Mouse (Mus musculus) layer of hippocampus, adult 8-10 months (tissue): ENCODE results near the gene Ppp1r18. TPM values are rescaled to one million over a fixed set of nuclear protein-coding genes. Genes with fewer than 3 reads are reported as not detected.
"Not testable (repeated sequence)": the region's sequence is repeated elsewhere in the genome, so short reads cannot be mapped to it uniquely, and the experiment has no call there.

Experiments
- DNase-seq, 2 experiments: peaks; one replicate each; pipeline ENCODE4 v3.0.0; 2022; ENCODE audit warnings: low spot score in 2 of 2
- total RNA-seq, 4 experiments: library from RNA; stranded (reverse); gene quantifications; 2 replicates each; pipeline ENCODE4 v1.2.4; 2022

Gene Ppp1r18
- total RNA-seq, 4 experiments from 2014 or later: 6.5 to 19.5 (median 12.8) TPM

DNA sequence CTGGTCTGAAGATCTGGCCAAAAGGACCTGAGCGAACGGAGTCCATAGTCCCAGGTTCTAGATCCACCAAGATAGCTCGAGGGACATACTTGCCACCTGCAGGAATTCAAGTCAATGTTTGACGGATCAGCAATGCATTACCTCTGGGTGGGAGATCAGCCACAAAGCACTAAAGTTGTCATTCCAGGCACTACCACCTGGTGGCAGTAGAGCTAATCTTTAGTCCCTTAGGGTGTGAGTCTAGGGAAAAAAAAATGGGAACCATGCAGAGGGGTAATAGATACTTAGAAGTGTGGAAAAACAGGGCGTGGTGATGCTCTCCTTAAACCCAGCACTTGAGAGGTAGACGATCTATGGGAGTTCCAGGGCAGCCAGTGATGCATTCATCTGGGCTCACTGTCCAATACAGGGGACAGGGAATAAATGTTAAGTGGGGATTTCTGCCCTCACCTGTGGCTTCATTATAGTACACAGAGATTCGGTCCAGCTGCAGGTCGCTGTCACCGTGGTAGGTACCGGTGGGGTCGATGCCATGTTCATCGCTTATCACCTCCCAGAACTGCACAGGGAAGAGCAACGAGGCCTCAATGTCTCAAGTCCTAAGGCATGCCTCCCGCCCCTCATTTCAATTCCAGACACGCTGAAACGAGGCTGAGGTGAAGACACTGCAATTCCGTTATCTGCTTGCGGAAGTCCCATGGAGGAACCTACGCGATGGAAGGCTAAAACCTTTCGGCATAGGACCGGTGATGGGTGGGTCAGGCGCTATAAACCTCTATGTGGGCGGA is 29.0 kb upstream of the Ppp1r18 start:
- peak in 1 of 2 experiments; percentile 92 for DNase-seq

GRCm38 (mm10) chr17:35836991-35837422 is 28.4 kb upstream of the Ppp1r18 start:
- DNase-seq: peak in 1 of 2 experiments; percentile 72

DNA sequence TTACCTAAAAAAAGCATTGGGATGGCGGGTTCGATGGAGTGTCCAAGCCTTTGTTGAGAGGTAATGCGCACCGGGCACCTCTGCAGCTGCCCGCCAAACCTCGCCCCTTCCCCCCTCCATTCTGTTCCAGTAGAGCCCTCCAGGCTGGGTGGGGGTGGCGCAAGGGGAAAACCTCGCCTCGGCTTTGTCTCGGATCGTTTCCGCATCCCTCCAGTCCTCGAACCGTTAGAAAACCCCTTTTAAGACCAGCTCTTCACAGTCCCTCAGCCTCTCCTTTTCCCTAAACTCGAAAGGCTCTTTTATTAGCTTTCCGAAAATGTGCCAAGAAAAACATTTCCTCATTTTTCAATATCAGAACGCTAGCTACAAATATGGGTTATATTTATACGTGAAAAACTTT is 27.9 kb upstream of the Ppp1r18 start:
- no peak for DNase-seq

- peak; percentile 96 for DNase-seq
Measured at GRCm38 (mm10) chr17:35838122-35838544, 27.3 kb upstream of the Ppp1r18 start, which contains the start of gene Tubb5. Gene Tubb5 (minus strand): TSS chr17:35838306.

DNA sequence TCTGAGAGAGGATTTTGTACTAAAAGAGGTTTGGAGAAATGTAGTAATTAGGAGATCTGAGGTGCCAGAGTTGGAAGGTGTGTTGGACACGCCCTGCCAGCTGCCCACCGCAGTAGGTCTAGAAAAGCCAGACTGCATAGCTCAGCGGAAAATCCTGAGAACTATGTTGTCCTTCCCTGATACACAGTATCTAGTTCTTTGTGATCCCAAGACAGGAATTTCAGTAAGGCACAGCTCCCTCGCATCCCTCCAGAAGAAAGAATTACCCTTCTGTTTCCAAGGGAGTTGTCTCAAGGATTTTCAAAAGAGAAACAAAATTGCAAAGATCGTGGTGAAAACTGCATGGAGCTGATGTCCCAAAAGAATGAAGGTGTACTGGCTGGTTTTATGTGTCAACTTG is 26.8 kb upstream of the Ppp1r18 start:
- no peak for DNase-seq

- not testable (repeated sequence) for DNase-seq
Measured at GRCm38 (mm10) chr17:35839002-35839401, 26.4 kb upstream of the Ppp1r18 start.

DNA sequence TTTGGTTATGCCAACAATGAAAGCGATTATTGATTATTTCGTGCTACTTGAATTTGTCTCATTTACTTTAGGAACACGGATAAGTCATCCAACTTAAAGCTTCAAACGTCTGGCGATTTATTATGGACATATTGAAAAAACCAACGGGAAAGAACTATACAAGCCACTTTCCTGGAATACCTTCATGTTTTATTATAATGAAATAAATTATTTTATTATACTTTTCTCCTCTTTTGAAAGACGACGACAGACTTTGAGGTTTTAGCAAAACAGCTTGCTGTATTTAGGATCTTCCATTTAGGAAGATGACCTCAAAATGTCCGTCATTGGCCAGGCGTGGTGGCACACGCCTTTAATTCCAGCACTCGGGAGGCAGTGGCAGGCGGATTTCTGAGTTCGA is 24.8 kb upstream of the Ppp1r18 start:
- no peak for DNase-seq

DNA sequence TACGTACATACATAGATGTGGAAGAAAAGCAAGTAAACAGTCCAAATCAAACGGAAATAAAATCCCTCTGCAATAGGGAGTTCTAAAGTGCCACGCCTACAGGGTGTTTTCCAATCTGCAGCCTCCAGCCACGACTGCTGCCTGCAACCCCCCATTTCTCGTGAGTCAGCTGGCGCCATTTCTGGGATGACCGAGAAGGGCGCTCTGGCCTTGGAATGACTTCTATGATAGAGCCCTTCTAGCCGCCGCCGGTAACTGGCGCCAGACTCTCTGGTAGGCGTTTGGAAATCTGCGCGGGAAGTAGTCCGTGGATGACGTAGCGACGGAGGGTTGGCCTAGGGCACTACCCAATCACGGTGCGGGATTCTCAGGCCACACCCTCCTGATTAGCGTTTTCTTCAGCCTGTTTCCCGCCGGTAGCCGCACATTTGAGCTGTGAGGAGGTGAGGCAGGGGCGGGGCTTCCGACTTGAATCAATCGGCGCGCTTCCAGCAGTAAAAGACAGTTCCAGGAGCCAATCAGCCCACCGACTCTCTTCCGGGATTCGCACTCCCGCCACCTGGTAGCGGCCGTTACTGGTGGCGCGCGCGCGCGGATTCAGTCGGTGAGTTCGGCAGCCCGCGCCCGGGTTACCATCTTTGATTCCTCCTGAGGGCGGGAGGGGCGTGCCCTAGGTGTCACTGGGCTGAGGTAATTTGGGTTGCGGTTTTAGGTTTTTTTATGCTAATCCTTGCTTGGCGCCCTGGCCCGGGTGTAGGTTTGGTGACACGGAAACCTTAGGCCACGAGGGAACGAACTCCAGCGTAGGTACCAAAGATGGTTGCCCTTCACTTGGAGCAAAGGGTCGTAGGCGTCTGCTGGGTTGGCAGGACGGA is 24.1 kb upstream of the Ppp1r18 start, which contains the start of gene Mdc1:
Gene Mdc1 (plus strand): TSS at position 440 of the 875 bp plus-strand sequence.
- peak; percentile 100 for DNase-seq

DNA sequence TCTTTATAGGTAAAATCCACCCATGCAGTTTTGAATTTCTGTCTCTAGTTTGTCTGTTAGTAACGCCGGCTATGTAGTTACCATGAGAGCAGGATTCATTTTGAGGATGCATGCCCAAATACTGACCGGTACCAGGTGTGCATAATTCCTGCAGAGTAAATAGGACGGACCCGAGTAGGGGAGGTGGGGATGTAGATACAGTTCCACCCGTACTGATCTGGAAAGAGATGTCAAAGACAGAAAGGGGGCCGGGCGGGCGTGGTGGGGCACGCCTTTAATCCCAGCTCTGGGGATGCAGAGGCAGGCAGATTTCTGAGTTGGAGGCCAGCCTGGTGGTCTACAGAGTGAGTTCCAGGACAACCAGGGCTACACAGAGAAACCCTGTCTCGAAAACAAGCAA is 23.4 kb upstream of the Ppp1r18 start:
- DNase-seq: no peak

- DNase-seq: no peak
Measured at GRCm38 (mm10) chr17:35843514-35843913, 21.9 kb upstream of the Ppp1r18 start.

DNA sequence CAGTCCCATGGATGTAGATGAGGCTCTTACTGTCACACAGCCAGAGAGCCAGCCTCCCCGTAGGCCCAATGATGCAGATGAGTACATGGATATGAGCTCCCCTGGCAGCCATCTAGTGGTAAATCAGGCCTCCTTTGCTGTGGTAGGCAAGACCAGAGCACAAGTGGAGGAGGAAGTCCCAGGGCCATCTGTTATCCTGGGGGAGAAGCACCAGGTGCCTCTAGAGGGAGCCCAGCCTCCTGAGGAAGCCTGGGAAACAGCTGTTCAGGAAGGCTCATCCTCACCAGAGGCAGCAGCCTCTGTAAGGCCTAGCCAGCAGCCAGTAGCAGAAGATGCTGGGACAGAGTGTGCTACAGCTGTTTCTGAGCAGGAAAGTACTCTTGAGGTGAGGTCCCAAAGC is 17.3 kb upstream of the Ppp1r18 start:
- no peak for DNase-seq

DNA sequence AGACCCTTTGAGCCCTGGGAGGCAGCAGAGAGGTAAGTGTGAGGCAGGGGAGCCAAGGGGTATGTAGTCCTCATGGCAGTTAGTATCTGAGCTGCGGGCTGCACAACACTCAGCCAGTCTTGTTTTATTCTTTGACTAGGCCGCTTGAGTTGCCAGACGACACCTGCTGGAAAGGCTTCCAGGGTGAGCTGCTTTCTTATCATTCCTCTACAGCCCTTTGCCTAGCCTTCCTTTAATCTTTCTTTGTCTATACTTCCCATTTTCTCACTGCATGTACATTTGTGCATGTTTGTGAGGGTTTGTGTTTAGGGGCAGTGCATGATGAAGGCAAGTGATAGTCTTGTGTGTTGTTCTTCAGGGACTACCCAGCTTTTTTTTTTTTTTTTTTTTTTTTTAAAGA is 14.4 kb upstream of the Ppp1r18 start:
- no peak for DNase-seq

- no peak for DNase-seq
Measured at GRCm38 (mm10) chr17:35859371-35859770, 6.0 kb upstream of the Ppp1r18 start.

DNA sequence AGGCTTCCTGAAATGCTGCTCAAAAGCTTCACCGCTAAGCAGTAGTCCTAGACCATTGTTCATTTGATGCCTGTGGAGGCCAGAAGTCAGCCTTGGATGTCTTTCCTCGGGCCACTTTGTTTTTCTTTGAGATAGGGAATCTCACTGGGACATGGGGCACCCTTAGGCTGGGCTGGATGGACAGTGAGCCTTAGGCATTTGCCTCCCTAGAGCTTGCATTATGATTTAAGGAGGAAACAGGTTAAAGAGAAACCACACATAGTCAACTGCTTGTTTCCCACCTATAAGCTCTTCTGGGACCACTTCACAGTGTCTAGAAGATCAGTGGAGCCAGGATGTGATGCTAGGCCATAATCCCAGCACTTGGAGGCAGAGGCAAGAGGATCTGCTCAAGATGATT is 5.6 kb upstream of the Ppp1r18 start:
- DNase-seq: no peak

DNA sequence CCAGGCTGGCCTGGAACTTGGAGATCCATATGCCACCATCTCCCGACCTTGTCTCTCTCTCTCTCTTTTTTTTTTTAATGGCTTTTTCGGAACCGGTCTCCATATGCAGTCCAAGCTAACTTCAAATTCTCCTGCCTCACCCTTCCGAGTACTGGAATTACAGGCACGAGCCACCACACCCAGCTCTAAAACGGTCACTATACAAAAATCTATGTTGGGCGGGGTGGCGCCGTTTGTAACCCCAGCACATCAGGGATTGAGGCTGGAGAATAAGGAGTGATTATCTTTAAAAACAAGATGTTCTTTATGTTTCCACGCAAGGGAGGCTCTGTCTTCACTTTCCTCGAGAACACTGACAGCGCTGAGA is 4.6 kb upstream of the Ppp1r18 start:
- DNase-seq: no peak

DNA sequence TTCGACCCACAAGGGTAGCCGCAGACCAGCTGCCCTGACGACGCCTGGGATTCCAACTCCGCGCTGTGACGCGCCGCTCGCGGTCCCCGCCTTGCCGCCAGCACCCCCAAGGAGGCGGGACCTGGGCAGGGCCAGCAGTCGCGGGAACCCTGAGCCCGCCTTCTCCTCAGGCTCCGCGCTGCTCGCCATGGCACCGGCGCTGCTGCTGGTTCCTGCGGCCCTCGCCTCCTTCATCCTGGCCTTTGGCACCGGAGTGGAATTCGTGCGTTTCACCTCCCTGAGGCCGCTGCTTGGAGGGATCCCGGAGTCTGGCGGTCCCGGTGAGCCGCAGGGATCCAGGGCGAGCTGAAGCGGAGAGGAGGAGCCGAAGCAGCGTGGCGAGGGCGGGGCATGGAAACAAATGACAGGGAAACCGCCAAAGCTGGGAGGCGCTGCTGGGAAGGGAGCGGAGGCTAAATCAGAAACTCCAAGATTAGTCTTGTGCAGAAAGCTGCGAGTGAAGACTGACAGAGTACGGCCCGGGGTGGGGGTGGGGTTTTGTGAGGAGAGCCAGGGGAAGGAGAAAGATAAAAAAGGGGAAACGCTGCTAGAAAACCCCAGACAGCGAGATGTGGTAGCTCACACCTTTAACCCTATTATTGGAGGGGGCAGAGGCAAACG is 4.1 kb upstream of the Ppp1r18 start, which contains the start of gene Nrm:
Gene Nrm (plus strand): TSS at position 121 of the 660 bp plus-strand sequence.
- peak; percentile 76 to 81 for DNase-seq

DNA sequence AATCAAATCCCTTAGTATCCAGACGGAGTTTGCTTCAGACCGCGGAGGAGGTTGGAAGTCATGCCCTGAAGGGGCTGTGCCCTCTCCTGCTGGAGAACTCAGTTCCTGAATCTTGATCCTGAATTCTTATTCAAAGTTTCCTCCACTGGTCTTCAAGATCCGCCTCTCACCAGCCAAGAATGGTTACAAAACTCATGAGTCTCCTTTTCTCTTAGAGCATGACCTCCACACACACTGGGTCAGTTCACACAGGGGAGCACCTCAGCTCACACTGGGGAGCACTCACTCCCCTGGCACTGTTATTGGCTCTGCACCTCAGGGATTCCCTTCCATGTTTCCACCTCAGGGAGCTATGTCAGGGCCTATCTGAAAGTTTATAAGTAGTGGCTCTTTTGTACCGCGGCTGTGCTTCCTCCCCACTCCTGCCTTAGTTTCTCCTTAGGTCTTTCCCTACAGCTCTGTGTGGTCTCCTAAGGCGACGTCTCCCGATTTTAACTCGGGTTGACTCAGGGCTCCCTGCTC is 500 bp upstream of the Ppp1r18 start:
- no peak for DNase-seq

- no peak for DNase-seq
Measured at GRCm38 (mm10) chr17:35866281-35866831, 963 bp downstream of the Ppp1r18 start.

DNA sequence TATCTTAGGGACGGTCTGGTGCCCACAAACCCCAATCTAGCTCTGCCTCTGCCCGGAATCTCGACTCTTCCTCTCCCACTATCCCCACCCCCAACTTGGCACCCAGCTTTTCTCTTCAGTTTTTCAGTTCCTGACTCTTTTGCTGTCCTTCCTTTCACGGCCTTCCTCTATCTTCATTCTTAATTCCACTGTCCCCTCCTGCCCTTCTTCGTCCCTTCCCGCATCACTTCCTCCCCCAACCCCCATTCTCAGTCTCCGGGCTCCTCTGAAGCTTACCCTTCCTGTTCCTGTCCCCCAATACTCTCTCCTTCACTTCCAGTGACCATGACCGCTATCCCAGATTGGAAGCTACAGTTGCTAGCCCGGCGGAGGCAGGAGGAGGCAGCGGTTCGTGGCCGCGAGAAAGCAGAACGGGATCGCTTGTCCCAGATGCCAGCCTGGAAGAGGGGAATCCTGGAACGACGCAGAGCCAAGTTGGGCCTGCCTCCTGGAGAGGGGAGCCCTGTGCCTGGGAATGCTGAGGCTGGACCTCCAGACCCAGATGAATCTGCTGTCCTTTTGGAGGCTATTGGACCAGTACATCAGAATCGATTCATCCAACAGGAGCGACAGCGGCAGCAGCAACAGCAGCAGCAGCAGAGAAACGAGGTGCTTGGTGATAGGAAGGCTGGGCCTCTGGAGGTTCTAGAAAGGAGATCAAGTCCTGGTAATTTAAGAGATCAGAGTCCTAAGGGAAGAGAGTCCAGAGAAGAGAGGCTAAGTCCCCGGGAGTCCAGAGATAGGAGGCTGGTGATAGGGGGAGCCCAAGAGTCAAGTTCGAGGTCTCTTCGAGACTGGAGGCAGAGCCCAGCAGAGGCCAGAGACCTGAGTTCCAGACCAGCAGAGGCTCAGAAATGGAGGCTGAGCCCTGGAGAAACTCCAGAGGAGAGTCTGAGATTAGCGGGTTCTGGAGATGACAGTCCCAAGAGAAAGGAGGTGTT is 1.8 kb downstream of the Ppp1r18 start:
- DNase-seq: no peak
